Mouse (Mus musculus): ENCODE data around the gene Procr. TPM values are rescaled to one million over a fixed set of nuclear protein-coding genes. Genes with fewer than 3 reads are reported as not detected.
A peak's percentile ranks its signal among the peaks of the same experiment; 100 is the strongest.

Gene Procr
- total and polyA plus RNA-seq, 2 experiments from 2014 or later: 4.0 to 9.3 TPM

- H3K4me2 ChIP-seq (ENCODE audit: low read depth, low read length): no peak overlapping the region
- H3K36me3 ChIP-seq (replicated peaks; ENCODE audit: control insufficient read depth, insufficient read depth, low read length): no peaks in the 10 kb centered on the region
- DNase-seq (ENCODE audit: low spot score) (no peak), ATAC-seq (ENCODE audit: insufficient read depth, low read depth) (no peak)
- H3K9ac ChIP-seq (replicated peaks; ENCODE audit: low read depth, low read length): no peak overlapping the region
- no peaks in the 10 kb centered on the region for H3K27me3 ChIP-seq (ENCODE audit: control insufficient read depth, insufficient read depth, low read length)
- no peak overlapping the region for H3K4me3 ChIP-seq (ENCODE audit: low read depth, low read length)
- H3K27ac ChIP-seq (ENCODE audit: low read depth): no peak overlapping the region
- H3K9me3 ChIP-seq (replicated peaks; ENCODE audit: control insufficient read depth, low read length): no peaks in the 10 kb centered on the region
- 57% methylated on average over 18 of the region's 18 CpGs for WGBS
- H3K4me1 ChIP-seq (ENCODE audit: control insufficient read depth, insufficient read depth): no peaks in the 10 kb centered on the region
- no peak for TF ChIP-seq EP300 (IDR thresholded peaks at IDR 0.05; ENCODE audit: low read depth)
- no peak for TF ChIP-seq CTCF (IDR thresholded peaks at IDR 0.05; ENCODE audit: low read depth)
Measured at GRCm38 (mm10) chr2:155787949-155788931, 37.3 kb downstream of the Procr start.

GRCm38 (mm10) chr2:155792899-155793298, 42.0 kb downstream of the Procr start:
- Histone ChIP-seq H3K4me2 (ENCODE audit: low read depth, low read length) (no peak overlapping the region), H3K27me3 (ENCODE audit: control insufficient read depth, insufficient read depth, low read length) (no peaks in the 10 kb centered on the region)
- WGBS: 37% methylated on average over 12 of the region's 12 CpGs

GRCm38 (mm10) chr2:155794674-155795445, 43.9 kb downstream of the Procr start:
- TF ChIP-seq EP300 (IDR thresholded peaks at IDR 0.05; ENCODE audit: low read depth) (no peak), CTCF (IDR thresholded peaks at IDR 0.05; ENCODE audit: low read depth) (no peak)
- WGBS: 81% methylated on average over 12 of the region's 12 CpGs
- no peak overlapping the region for H3K9ac ChIP-seq (replicated peaks; ENCODE audit: low read depth, low read length)

More at GRCm38 (mm10) chr2:155792899-155793298, 42.0 kb downstream of the Procr start:
- ATAC-seq (ENCODE audit: insufficient read depth, low read depth) (no peak), DNase-seq (ENCODE audit: low spot score) (no peak)
- no peak for TF ChIP-seq EP300 (IDR thresholded peaks at IDR 0.05; ENCODE audit: low read depth)
- no peak for TF ChIP-seq CTCF (IDR thresholded peaks at IDR 0.05; ENCODE audit: low read depth)
- Histone ChIP-seq H3K4me1 (ENCODE audit: control insufficient read depth, insufficient read depth) (no peaks in the 10 kb centered on the region), H3K36me3 (replicated peaks; ENCODE audit: control insufficient read depth, insufficient read depth, low read length) (no peaks in the 10 kb centered on the region), H3K27ac (ENCODE audit: low read depth) (no peak overlapping the region), H3K9ac (replicated peaks; ENCODE audit: low read depth, low read length) (no peak overlapping the region), H3K9me3 (replicated peaks; ENCODE audit: control insufficient read depth, low read length) (no peaks in the 10 kb centered on the region), H3K4me3 (ENCODE audit: low read depth, low read length) (no peak overlapping the region)

GRCm38 (mm10) chr2:155798613-155799012, 47.7 kb downstream of the Procr start:
- 51% methylated on average over 3 of the region's 3 CpGs for WGBS
- no peaks in the 10 kb centered on the region for H3K27me3 ChIP-seq (ENCODE audit: control insufficient read depth, insufficient read depth, low read length)
- H3K4me3 ChIP-seq (ENCODE audit: low read depth, low read length): no peak overlapping the region
- H3K9me3 ChIP-seq (replicated peaks; ENCODE audit: control insufficient read depth, low read length): no peaks in the 10 kb centered on the region
- no peaks in the 10 kb centered on the region for H3K4me1 ChIP-seq (ENCODE audit: control insufficient read depth, insufficient read depth)
- ATAC-seq (ENCODE audit: insufficient read depth, low read depth): no peak
- TF ChIP-seq EP300 (IDR thresholded peaks at IDR 0.05; ENCODE audit: low read depth) (no peak), CTCF (IDR thresholded peaks at IDR 0.05; ENCODE audit: low read depth) (no peak)
- no peak overlapping the region for H3K9ac ChIP-seq (replicated peaks; ENCODE audit: low read depth, low read length)
- H3K27ac ChIP-seq (ENCODE audit: low read depth): no peak overlapping the region
- no peaks in the 10 kb centered on the region for H3K36me3 ChIP-seq (replicated peaks; ENCODE audit: control insufficient read depth, insufficient read depth, low read length)
- H3K4me2 ChIP-seq (ENCODE audit: low read depth, low read length): no peak overlapping the region
- DNase-seq (ENCODE audit: low spot score): no peak

More at GRCm38 (mm10) chr2:155794674-155795445, 43.9 kb downstream of the Procr start:
- H3K9me3 ChIP-seq (replicated peaks; ENCODE audit: control insufficient read depth, low read length): no peaks in the 10 kb centered on the region
- no peaks in the 10 kb centered on the region for H3K4me1 ChIP-seq (ENCODE audit: control insufficient read depth, insufficient read depth)
- DNase-seq (ENCODE audit: low spot score): no peak
- no peaks in the 10 kb centered on the region for H3K27me3 ChIP-seq (ENCODE audit: control insufficient read depth, insufficient read depth, low read length)
- no peak for ATAC-seq (ENCODE audit: insufficient read depth, low read depth)
- H3K4me3 ChIP-seq (ENCODE audit: low read depth, low read length): no peak overlapping the region
- H3K27ac ChIP-seq (ENCODE audit: low read depth): no peak overlapping the region
- no peak overlapping the region for H3K4me2 ChIP-seq (ENCODE audit: low read depth, low read length)
- no peaks in the 10 kb centered on the region for H3K36me3 ChIP-seq (replicated peaks; ENCODE audit: control insufficient read depth, insufficient read depth, low read length)

GRCm38 (mm10) chr2:155802761-155803160, 51.8 kb downstream of the Procr start:
- 52% methylated on average over 3 of the region's 3 CpGs for WGBS
- Histone ChIP-seq H3K9ac (replicated peaks; ENCODE audit: low read depth, low read length) (no peak overlapping the region), H3K27ac (ENCODE audit: low read depth) (no peak overlapping the region), H3K4me1 (ENCODE audit: control insufficient read depth, insufficient read depth) (no peaks in the 10 kb centered on the region), H3K9me3 (replicated peaks; ENCODE audit: control insufficient read depth, low read length) (no peaks in the 10 kb centered on the region), H3K4me3 (ENCODE audit: low read depth, low read length) (no peak overlapping the region), H3K27me3 (ENCODE audit: control insufficient read depth, insufficient read depth, low read length) (no peaks in the 10 kb centered on the region), H3K4me2 (ENCODE audit: low read depth, low read length) (no peak overlapping the region), H3K36me3 (replicated peaks; ENCODE audit: control insufficient read depth, insufficient read depth, low read length) (no peaks in the 10 kb centered on the region)
- no peak for ATAC-seq (ENCODE audit: insufficient read depth, low read depth)
- no peak for DNase-seq (ENCODE audit: low spot score)
- TF ChIP-seq EP300 (IDR thresholded peaks at IDR 0.05; ENCODE audit: low read depth) (no peak), CTCF (IDR thresholded peaks at IDR 0.05; ENCODE audit: low read depth) (0 out of 2 replicates have a peak, but pooled peaks have one; percentile 8)

All from heart, postnatal 0 days (tissue).